Mouse (Mus musculus) forebrain, embryonic 16.5 days (tissue): ENCODE measurements around the gene Gpx4. TPM values are rescaled to one million over a fixed set of nuclear protein-coding genes. Genes with fewer than 3 reads are reported as not detected.

Experiments used
- ATAC-seq: fragments of 200-750 bp; cut with Nextera tagmentation; 2 replicates; pipeline ENCODE4 v1.8.0; 2017; ENCODE audit warnings: mild to moderate bottlenecking, moderate library complexity
- H3K27ac ChIP-seq: fragments of 300-500 bp; sonication (generic); 2 replicates; pipeline ENCODE4 v1.5.1; 2014; ENCODE audit warnings: low read length, control low read depth
- H3K27me3 ChIP-seq: fragments of 300-500 bp; sonication (generic); replicated peaks from 2 replicates; pipeline ENCODE4 v1.6.1; 2014; ENCODE audit warnings: low read length; ENCODE audit not compliant: control insufficient read depth, insufficient read depth
- H3K36me3 ChIP-seq: fragments of 300-500 bp; sonication (generic); 2 replicates; pipeline ENCODE4 v1.6.1; 2014; ENCODE audit not compliant: control insufficient read depth, insufficient read depth
- H3K4me1 ChIP-seq: fragments of 300-500 bp; sonication (generic); replicated peaks from 2 replicates; pipeline ENCODE4 v1.6.1; 2014; ENCODE audit warnings: low read length; ENCODE audit not compliant: control insufficient read depth, insufficient read depth
- H3K4me2 ChIP-seq: fragments of 300-500 bp; sonication (generic); 2 replicates; pipeline ENCODE4 v1.6.1; 2014; ENCODE audit warnings: mild to moderate bottlenecking, low read length, control low read depth
- H3K4me3 ChIP-seq: fragments of 300-500 bp; sonication (generic); replicated peaks from 2 replicates; pipeline ENCODE4 v1.5.1; 2014; ENCODE audit warnings: mild to moderate bottlenecking, low read length, control low read depth
- H3K9ac ChIP-seq: fragments of 300-500 bp; sonication (generic); replicated peaks from 2 replicates; pipeline ENCODE4 v1.6.1; 2014; ENCODE audit warnings: low read depth, low read length, control low read depth
- H3K9me3 ChIP-seq: fragments of 300-500 bp; sonication (generic); 2 replicates; pipeline ENCODE4 v1.6.1; 2016; ENCODE audit warnings: low read length; ENCODE audit not compliant: control insufficient read depth
- WGBS: fragments of 180-500 bp; shearing (Covaris S2); extraction: QIAGEN DNeasy Blood & Tissue Kit; methylation state at CpG from one replicate; pipeline ENCODE4 v1.1.7; 2014; 5-methylcytosine and 5-hydroxymethylcytosine counted together
- polyA plus RNA-seq: library from polyadenylated mRNA; unstranded; fragments of >200 nt; fragmentation: Nextera tagmentation; extraction: Ambion mirVana; gene quantifications from 2 replicates; pipeline ENCODE4 v1.2.1, GENCODE M21; 2015

Gpx4 gene
- polyA plus RNA-seq, 1 experiment from 2014 or later = 475 TPM

- no peak for ATAC-seq
- 93% methylated on average over 13 of the region's 13 CpGs for WGBS
These were observed 25.7 kb upstream of the Gpx4 start for GRCm38 (mm10) chr10:80021320-80021641.

GRCm38 (mm10) chr10:80022164-80022563 is 24.8 kb upstream of the Gpx4 start:
- Histone ChIP-seq H3K9me3 (no peaks in the 10 kb centered on the region), H3K27me3 (peaks cover 20% of the 10 kb centered on the region), H3K27ac (no peak overlapping the region), H3K9ac (no peak overlapping the region), H3K36me3 (no peaks in the 10 kb centered on the region), H3K4me2 (no peak overlapping the region), H3K4me3 (no peak overlapping the region), H3K4me1 (no peaks in the 10 kb centered on the region)
- no peak for ATAC-seq
- 88% methylated on average over 12 of the region's 12 CpGs for WGBS

More at GRCm38 (mm10) chr10:80021320-80021641, 25.7 kb upstream of the Gpx4 start:
- no peak overlapping the region for H3K4me3 ChIP-seq
- H3K4me1 ChIP-seq = no peaks in the 10 kb centered on the region
- peaks cover 21% of the 10 kb centered on the region for H3K27me3 ChIP-seq
- H3K9me3 ChIP-seq = no peaks in the 10 kb centered on the region
- no peak overlapping the region for H3K4me2 ChIP-seq
- no peak overlapping the region for H3K9ac ChIP-seq
- no peaks in the 10 kb centered on the region for H3K36me3 ChIP-seq
- no peak overlapping the region for H3K27ac ChIP-seq

GRCm38 (mm10) chr10:80022806-80023205 is 24.2 kb upstream of the Gpx4 start:
- Histone ChIP-seq H3K9ac (no peak overlapping the region), H3K36me3 (no peaks in the 10 kb centered on the region), H3K27ac (no peak overlapping the region), H3K4me3 (no peak overlapping the region), H3K4me1 (no peaks in the 10 kb centered on the region), H3K9me3 (no peaks in the 10 kb centered on the region), H3K27me3 (peaks cover 16% of the 10 kb centered on the region), H3K4me2 (no peak overlapping the region)
- WGBS = 93% methylated on average over 8 of the region's 8 CpGs
- ATAC-seq = no peak

GRCm38 (mm10) chr10:80023758-80024157 is 23.2 kb upstream of the Gpx4 start:
- no peak overlapping the region for H3K27ac ChIP-seq
- no peaks in the 10 kb centered on the region for H3K4me1 ChIP-seq
- H3K36me3 ChIP-seq = no peaks in the 10 kb centered on the region
- no peak overlapping the region for H3K9ac ChIP-seq
- 81% methylated on average over 5 of the region's 5 CpGs for WGBS
- H3K27me3 ChIP-seq = peaks cover 11% of the 10 kb centered on the region
- H3K4me3 ChIP-seq = no peak overlapping the region
- no peak for ATAC-seq
- no peaks in the 10 kb centered on the region for H3K9me3 ChIP-seq
- H3K4me2 ChIP-seq = no peak overlapping the region

GRCm38 (mm10) chr10:80024229-80025043 is 22.5 kb upstream of the Gpx4 start:
- 83% methylated on average over 15 of the region's 15 CpGs for WGBS
- Histone ChIP-seq H3K27me3 (peaks cover 4% of the 10 kb centered on the region), H3K9me3 (no peaks in the 10 kb centered on the region), H3K4me2 (no peak overlapping the region), H3K9ac (no peak overlapping the region), H3K27ac (no peak overlapping the region), H3K4me3 (no peak overlapping the region), H3K36me3 (no peaks in the 10 kb centered on the region), H3K4me1 (no peaks in the 10 kb centered on the region)
- no peak for ATAC-seq

- 60% methylated on average over 4 of the region's 4 CpGs for WGBS
- ATAC-seq = no peak
- Histone ChIP-seq H3K9me3 (no peaks in the 10 kb centered on the region), H3K4me3 (no peak overlapping the region), H3K4me1 (no peaks in the 10 kb centered on the region), H3K27me3 (peaks cover 3% of the 10 kb centered on the region; the same call in 1 of the 2 replicates), H3K9ac (no peak overlapping the region), H3K4me2 (no peak overlapping the region), H3K27ac (no peak overlapping the region), H3K36me3 (no peaks in the 10 kb centered on the region)
These were observed 22.0 kb upstream of the Gpx4 start for GRCm38 (mm10) chr10:80025044-80025347.

GRCm38 (mm10) chr10:80025463-80025862 is 21.5 kb upstream of the Gpx4 start:
- Histone ChIP-seq H3K4me2 (no peak overlapping the region), H3K4me1 (no peaks in the 10 kb centered on the region), H3K9me3 (no peaks in the 10 kb centered on the region), H3K4me3 (no peak overlapping the region), H3K9ac (no peak overlapping the region), H3K36me3 (no peaks in the 10 kb centered on the region), H3K27ac (no peak overlapping the region), H3K27me3 (peaks cover 3% of the 10 kb centered on the region; the same call in 1 of the 2 replicates)
- no peak for ATAC-seq
- WGBS = 82% methylated on average over 10 of the region's 10 CpGs

GRCm38 (mm10) chr10:80025889-80026288 is 21.1 kb upstream of the Gpx4 start:
- H3K9ac ChIP-seq = no peak overlapping the region
- H3K27me3 ChIP-seq = 0 out of 2 replicates have a peak, but pooled peaks cover 3% of the 10 kb centered on the region
- no peak overlapping the region for H3K27ac ChIP-seq
- no peaks in the 10 kb centered on the region for H3K9me3 ChIP-seq
- H3K4me3 ChIP-seq = no peak overlapping the region
- H3K36me3 ChIP-seq = no peaks in the 10 kb centered on the region
- WGBS = 60% methylated on average over 12 of the region's 12 CpGs
- H3K4me2 ChIP-seq = no peak overlapping the region
- no peaks in the 10 kb centered on the region for H3K4me1 ChIP-seq
- ATAC-seq = no peak

- Histone ChIP-seq H3K36me3 (no peaks in the 10 kb centered on the region), H3K9me3 (no peaks in the 10 kb centered on the region), H3K27me3 (no peaks in the 10 kb centered on the region), H3K9ac (no peak overlapping the region), H3K27ac (no peak overlapping the region), H3K4me1 (no peaks in the 10 kb centered on the region), H3K4me3 (no peak overlapping the region), H3K4me2 (no peak overlapping the region)
- no peak for ATAC-seq
- WGBS = 74% methylated on average over 20 of the region's 20 CpGs
These were observed 19.1 kb upstream of the Gpx4 start for GRCm38 (mm10) chr10:80027681-80028520.
